Mouse (Mus musculus): ENCODE results near the gene Gm10337. TPM values are rescaled to one million over a fixed set of nuclear protein-coding genes. Genes with fewer than 3 reads are reported as not detected.

Gene Gm10337
- total and polyA plus RNA-seq, 3 experiments, result not detected

DNA sequence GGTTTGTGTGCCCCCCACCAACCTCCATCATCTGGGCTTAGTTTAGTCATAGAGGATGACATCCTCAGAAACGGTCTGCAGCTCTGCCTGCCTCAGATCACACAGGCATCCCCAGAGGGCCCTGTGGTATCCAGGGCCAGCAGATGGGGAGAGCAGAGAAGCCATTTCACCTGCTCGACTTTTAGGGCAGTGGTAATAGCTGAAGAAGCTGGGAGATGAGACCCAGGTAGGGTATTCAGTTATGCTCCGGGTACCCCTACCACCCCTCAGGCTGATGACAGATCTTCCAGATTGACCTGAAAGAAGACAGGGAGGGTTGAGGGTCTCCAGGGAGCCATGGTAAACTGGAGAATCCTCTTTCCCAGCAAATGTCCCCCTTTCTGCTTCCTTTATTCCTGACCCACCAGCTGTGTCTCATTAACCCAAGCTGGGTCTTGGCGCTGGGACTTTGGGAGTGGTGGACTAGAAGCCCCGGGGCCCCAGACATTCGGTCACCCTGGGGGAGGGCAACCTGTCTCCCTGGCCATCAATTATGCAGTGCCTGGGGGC is 7.8 kb downstream of the Gm10337 start:
- peaks cover 3% of the 10 kb centered on the region for H3K27me3 ChIP-seq (replicated peaks)
- no peaks in the 10 kb centered on the region for H3K9me3 ChIP-seq (replicated peaks; ENCODE audit: low read length)
- H3K36me3 ChIP-seq (replicated peaks in 1 of 2; ENCODE audit: control insufficient read depth in 1 of 2, insufficient read depth in 1 of 2, low read length in 1 of 2), result peaks cover 0 to 8% of the 10 kb centered on the region in 2 experiments
- peaks cover 24 to 55% of the 10 kb centered on the region in 2 experiments for H3K4me1 ChIP-seq (ENCODE audit: control insufficient read depth in 1 of 2, insufficient read depth in 2 of 2)
- no peak overlapping the region for H3K27ac ChIP-seq (ENCODE audit: insufficient read depth, low read depth)
- dilution Hi-C loops (cut with MboI; ENCODE audit: extremely low pct_ligation_motif_present, extremely low pct_unique_long_range_greater_than_20kb, low sequenced_read_pairs) (no loop called here), in situ Hi-C loops (cut with MboI; ENCODE audit: low pct_ligation_motif_present, low pct_unique_long_range_greater_than_20kb, low sequenced_read_pairs) (no loop called here)
- H3K9ac ChIP-seq (ENCODE audit: insufficient read depth, low read depth), result peak overlapping the region; percentile 0; the same call in 1 of the 2 replicates
- no peak overlapping the region for H3K4me3 ChIP-seq (replicated peaks in 1 of 3; ENCODE audit: low read depth in 2 of 3, low read length in 2 of 3, poor library complexity in 1 of 3)
- H3K79me2 ChIP-seq (replicated peaks; ENCODE audit: control insufficient read depth, extremely low read depth, insufficient read depth, poor library complexity, severe bottlenecking), result no peaks in the 10 kb centered on the region
- DNase-seq (ENCODE audit: extremely low read depth), result peak; percentile 64
- H3K4me2 ChIP-seq (ENCODE audit: insufficient read depth, low read depth, poor library complexity, severe bottlenecking), result peak overlapping the region; percentile 94
- no peak for TF ChIP-seq BHLHE40 (IDR thresholded peaks at IDR 0.05; ENCODE audit: low read depth, low read length)
- TF ChIP-seq POLR2A (IDR thresholded peaks at IDR 0.05; ENCODE audit: low read depth, low read length), result 0 out of 2 replicates have a peak, but pooled peaks have one; percentile 17
- peak; percentile 67; the same call in 1 of the 2 replicates for TF ChIP-seq ZMIZ1 (IDR thresholded peaks at IDR 0.05; ENCODE audit: low read depth, low read length)

DNA sequence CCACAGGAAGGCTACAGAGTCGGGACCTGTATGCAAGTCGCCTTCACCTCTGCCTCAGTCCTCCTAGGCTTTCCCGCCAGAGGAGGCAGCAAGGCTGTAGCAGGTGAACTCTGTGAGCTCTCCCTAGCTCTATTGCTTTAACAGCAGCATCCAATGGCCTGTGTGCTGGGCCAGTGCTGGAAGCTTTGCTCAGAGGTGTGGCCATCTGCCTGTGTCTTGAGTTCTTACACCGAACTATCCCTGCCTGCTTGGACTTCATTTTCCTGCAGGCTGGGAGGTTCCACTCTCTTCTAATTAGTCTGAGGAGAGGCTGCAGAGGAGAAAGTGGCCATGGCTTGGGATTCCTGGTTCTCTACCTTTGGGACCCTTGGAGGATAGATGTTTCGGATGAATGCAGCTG is 8.5 kb downstream of the Gm10337 start:
- Histone ChIP-seq H3K27ac (ENCODE audit: insufficient read depth, low read depth) (no peak overlapping the region), H3K4me2 (ENCODE audit: insufficient read depth, low read depth, poor library complexity, severe bottlenecking) (no peak overlapping the region), H3K79me2 (replicated peaks; ENCODE audit: control insufficient read depth, extremely low read depth, insufficient read depth, poor library complexity, severe bottlenecking) (no peaks in the 10 kb centered on the region), H3K4me3 (replicated peaks in 1 of 3; ENCODE audit: low read depth in 2 of 3, low read length in 2 of 3, poor library complexity in 1 of 3) (no peak overlapping the region), H3K27me3 (replicated peaks) (peaks cover 3% of the 10 kb centered on the region), H3K9me3 (replicated peaks; ENCODE audit: low read length) (no peaks in the 10 kb centered on the region), H3K9ac (ENCODE audit: insufficient read depth, low read depth) (no peak overlapping the region), H3K36me3 (replicated peaks in 1 of 2; ENCODE audit: control insufficient read depth in 1 of 2, insufficient read depth in 1 of 2, low read length in 1 of 2) (peaks cover 0 to 5% of the 10 kb centered on the region in 2 experiments), H3K4me1 (ENCODE audit: control insufficient read depth in 1 of 2, insufficient read depth in 2 of 2) (peaks cover 24 to 55% of the 10 kb centered on the region in 2 experiments)
- dilution Hi-C loops (cut with MboI; ENCODE audit: extremely low pct_ligation_motif_present, extremely low pct_unique_long_range_greater_than_20kb, low sequenced_read_pairs), result no loop called here
- TF ChIP-seq NELFE (IDR thresholded peaks at IDR 0.05; ENCODE audit: low read depth, low read length), result no peak
- no peak for TF ChIP-seq ETS1 (conservative IDR thresholded peaks at IDR 0.05; ENCODE audit: low read depth, low read length)
- no peak for TF ChIP-seq ZNF384 (IDR thresholded peaks at IDR 0.05; ENCODE audit: low read depth, low read length)
- no peak for TF ChIP-seq MAX (IDR thresholded peaks at IDR 0.05; ENCODE audit: low read length)
- TF ChIP-seq NRF1 (IDR thresholded peaks at IDR 0.05; ENCODE audit: low read depth, low read length), result no peak
- TF ChIP-seq USF2 (conservative IDR thresholded peaks at IDR 0.05; ENCODE audit: low read depth, low read length), result no peak
- no peak for TF ChIP-seq ELF1 (IDR thresholded peaks at IDR 0.05; ENCODE audit: low read depth, low read length)
- no peak for TF ChIP-seq POLR2AphosphoS2 (IDR thresholded peaks at IDR 0.05; ENCODE audit: low read depth, low read length)
- TF ChIP-seq MXI1 (IDR thresholded peaks at IDR 0.05; ENCODE audit: low read depth, low read length), result no peak
- no peak for TF ChIP-seq E2F4 (IDR thresholded peaks at IDR 0.05; ENCODE audit: insufficient replicate concordance, low read depth, low read length)
- no peak for TF ChIP-seq CHD1 (IDR thresholded peaks at IDR 0.05; ENCODE audit: low read depth, low read length)
- TF ChIP-seq MAFK (IDR thresholded peaks at IDR 0.05; ENCODE audit: insufficient replicate concordance, low read length), result no peak
- no peak for TF ChIP-seq USF1 (IDR thresholded peaks at IDR 0.05; ENCODE audit: low read depth, low read length)
- TF ChIP-seq MAZ (IDR thresholded peaks at IDR 0.05; ENCODE audit: low read depth, low read length), result no peak
- no peak for TF ChIP-seq MYC (IDR thresholded peaks at IDR 0.05; ENCODE audit: low read depth, low read length)
- TF ChIP-seq HCFC1 (IDR thresholded peaks at IDR 0.05; ENCODE audit: low read depth, low read length), result no peak
- no peak for TF ChIP-seq TCF12 (IDR thresholded peaks at IDR 0.05; ENCODE audit: low read depth, low read length)
- no peak for TF ChIP-seq JUND (conservative IDR thresholded peaks at IDR 0.05; ENCODE audit: low read depth, low read length)
- TF ChIP-seq SIN3A (IDR thresholded peaks at IDR 0.05; ENCODE audit: low read length), result no peak
- in situ Hi-C loops (cut with MboI; ENCODE audit: low pct_ligation_motif_present, low pct_unique_long_range_greater_than_20kb, low sequenced_read_pairs), result no loop called here
- DNase-seq (ENCODE audit: extremely low read depth), result no peak

All from CH12.LX (cell line).